Mouse (Mus musculus) kidney, postnatal 14 days (tissue): ENCODE data around the gene Smr3a.

ENCODE experiments used
- DNase-seq: peaks from one replicate; pipeline ENCODE4 v3.0.0; 2022; ENCODE audit warnings: mixed read lengths

Smr3a gene

GRCm38 (mm10) chr5:88002249-88002648, at the start of gene Smr3a:
Gene Smr3a, plus strand, starts transcription at chr5:88002549.
- DNase-seq, result no peak

- no peak for DNase-seq
Observed at GRCm38 (mm10) chr5:87969201-87969600, 33.1 kb upstream of the Smr3a start, which contains the start of the genes 2310003L06Rik and Gm28434. Gene 2310003L06Rik, plus strand, starts transcription at chr5:87969459. Gene Gm28434, plus strand, starts transcription at chr5:87969517.

GRCm38 (mm10) chr5:87979139-87979538, 23.2 kb upstream of the Smr3a start, which contains the start of gene Cabs1:
Gene Cabs1, plus strand, starts transcription at chr5:87979439.
- no peak for DNase-seq

GRCm38 (mm10) chr5:87982468-87983214, 19.7 kb upstream of the Smr3a start:
- no peak for DNase-seq

GRCm38 (mm10) chr5:88005241-88005640, 2.9 kb downstream of the Smr3a start:
- no peak for DNase-seq
